ENCODE assay signal across 27 mouse cellular contexts in the genomic region with DNA sequence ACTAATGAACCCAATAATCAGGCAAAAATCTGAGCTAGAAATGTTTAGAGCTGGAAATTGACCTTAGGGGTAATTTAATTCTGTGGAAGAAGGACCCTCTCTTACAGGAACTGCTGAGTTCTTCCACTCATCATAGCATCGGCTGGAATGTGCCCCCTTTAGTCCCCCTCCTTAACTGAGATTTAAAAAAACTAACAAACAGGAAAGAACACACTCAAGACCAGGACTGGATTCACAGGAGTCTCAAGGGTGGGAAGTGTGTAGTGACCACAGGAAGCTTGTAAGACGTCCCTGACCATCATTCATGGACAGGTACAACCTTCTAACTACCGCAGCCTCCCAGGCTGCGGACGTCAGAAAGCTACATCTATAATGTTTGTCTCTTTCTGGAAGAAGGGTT. TPM values are rescaled to one million over a fixed set of nuclear protein-coding genes. Genes with fewer than 3 reads are reported as not detected.
DNase-seq lines count a peak whose midpoint lies in the region; ATAC-seq and TF ChIP-seq lines count a peak whose summit lies in the region.
"Had no signal": no experiment of that assay in that cellular context is flagged by ENCODE, and none has a peak within 500 bp of the region (broad histone marks: within the 10 kb centered on the region; RNA-seq: fewer than 3 reads in every experiment).

No protein-coding gene starts in this region.

- no peak for TF ChIP-seq EP300 in stomach, postnatal 0 days (optimal IDR thresholded peaks at IDR 0.05)

- H3K36me3 ChIP-seq in intestine, embryonic 14.5 days (ENCODE audit: control insufficient read depth, insufficient read depth, low read length), result no peaks in the 10 kb centered on the region
- peaks cover 14% of the 10 kb centered on the region; the same call in 1 of the 2 replicates for H3K36me3 ChIP-seq in intestine, postnatal 0 days (ENCODE audit: control insufficient read depth, insufficient read depth)
- H3K36me3 ChIP-seq in lung, embryonic 14.5 days (ENCODE audit: insufficient read depth), result no peaks in the 10 kb centered on the region
- H3K36me3 ChIP-seq in stomach, embryonic 14.5 days (ENCODE audit: control insufficient read depth, insufficient read depth, low read length), result no peaks in the 10 kb centered on the region
- 0 out of 2 replicates have a peak, but pooled peaks cover 3% of the 10 kb centered on the region for H3K36me3 ChIP-seq in stomach, postnatal 0 days (ENCODE audit: control insufficient read depth, insufficient read depth, low read length)
- H3K36me3 ChIP-seq: forebrain, embryonic 10.5 days; heart, embryonic 10.5 days; heart, embryonic 13.5 days had no signal

- TF ChIP-seq CTCF in intestine, postnatal 0 days (IDR thresholded peaks at IDR 0.05; ENCODE audit: low read depth), result no peak
- no peak for TF ChIP-seq CTCF in lung, embryonic 14.5 days (IDR thresholded peaks at IDR 0.05; ENCODE audit: low read depth)
- no peak for TF ChIP-seq CTCF in stomach, postnatal 0 days (IDR thresholded peaks at IDR 0.05; ENCODE audit: low read depth)

- no peak for DNase-seq in intestine, embryonic 14.5 days (ENCODE audit: low spot score)
- peak; percentile 34 for DNase-seq in lung, embryonic 14.5 days
- no peak for DNase-seq in lung, postnatal 14 days
- no peak for DNase-seq in stomach, postnatal 0 days (ENCODE audit: low spot score)
- DNase-seq: adrenal gland, adult 2 months; adrenal gland, postnatal 14 days; cerebellum, adult 11 months; cerebellum, adult 2 months; cerebellum, adult 9-11 months; cerebellum, postnatal 25 days; embryo, embryonic 11 days; gastrocnemius, postnatal 10 days; gastrocnemius, postnatal 36 days; heart, adult 2 months; heart, postnatal 14 days; heart, postnatal 4 days had no signal

- 34% methylated on average over 5 of the region's 5 CpGs for WGBS in intestine, embryonic 14.5 days
- 46% methylated on average over 5 of the region's 5 CpGs for WGBS in intestine, postnatal 0 days
- WGBS in lung, embryonic 14.5 days, result 41% methylated on average over 5 of the region's 5 CpGs
- 33% methylated on average over 5 of the region's 5 CpGs for whole genome bisulfite sequencing in stomach, embryonic 14.5 days
- WGBS in stomach, postnatal 0 days, result 42% methylated on average over 5 of the region's 5 CpGs

- ATAC-seq in intestine, embryonic 14.5 days (replicated peaks; ENCODE audit: low FRiP score, low TSS enrichment, low read depth), result no peak
- no peak for ATAC-seq in intestine, postnatal 0 days
- ATAC-seq in lung, embryonic 14.5 days (ENCODE audit: insufficient read depth), result no peak
- no peak for ATAC-seq in stomach, embryonic 14.5 days (ENCODE audit: insufficient number of reproducible peaks, insufficient read depth, low FRiP score, low read depth)
- no peak for ATAC-seq in stomach, postnatal 0 days (ENCODE audit: low FRiP score, low TSS enrichment)
- ATAC-seq: CD4-positive, CD25-positive, alpha-beta regulatory T cell, adult 4 months; forebrain, embryonic 13.5 days; forebrain, embryonic 16.5 days; hindbrain, postnatal 0 days had no signal

- H3K9me3 ChIP-seq in intestine, embryonic 14.5 days (ENCODE audit: control insufficient read depth, low read length), result no peaks in the 10 kb centered on the region
- no peaks in the 10 kb centered on the region for H3K9me3 ChIP-seq in intestine, postnatal 0 days (ENCODE audit: control insufficient read depth)
- no peaks in the 10 kb centered on the region for H3K9me3 ChIP-seq in lung, embryonic 14.5 days (ENCODE audit: low read depth, low read length)
- no peaks in the 10 kb centered on the region for H3K9me3 ChIP-seq in stomach, embryonic 14.5 days (ENCODE audit: control insufficient read depth, low read depth, low read length)
- no peaks in the 10 kb centered on the region for H3K9me3 ChIP-seq in stomach, postnatal 0 days (ENCODE audit: control insufficient read depth, low read length)
- H3K9me3 ChIP-seq: embryonic facial prominence, embryonic 12.5 days; forebrain, embryonic 10.5 days; forebrain, embryonic 13.5 days; heart, embryonic 10.5 days; heart, embryonic 13.5 days had no signal

- 0 out of 2 replicates have a peak overlapping the region, but pooled peaks have one; percentile 2 for H3K4me2 ChIP-seq in intestine, embryonic 14.5 days (ENCODE audit: low read length)
- no peak overlapping the region for H3K4me2 ChIP-seq in intestine, postnatal 0 days (replicated peaks; ENCODE audit: low read depth)
- H3K4me2 ChIP-seq in lung, embryonic 14.5 days, result no peak overlapping the region
- 0 out of 2 replicates have a peak overlapping the region, but pooled peaks have one; percentile 4 for H3K4me2 ChIP-seq in stomach, embryonic 14.5 days (replicated peaks; ENCODE audit: low read depth, low read length)
- no peak overlapping the region for H3K4me2 ChIP-seq in stomach, postnatal 0 days (replicated peaks; ENCODE audit: low read depth)
- H3K4me2 ChIP-seq: embryonic facial prominence, embryonic 12.5 days; forebrain, embryonic 13.5 days; heart, embryonic 13.5 days; hindbrain, embryonic 14.5 days had no signal

- H3K9ac ChIP-seq in intestine, embryonic 14.5 days (ENCODE audit: low read length), result no peak overlapping the region
- H3K9ac ChIP-seq in intestine, postnatal 0 days (ENCODE audit: low read depth, low read length), result no peak overlapping the region
- no peak overlapping the region for H3K9ac ChIP-seq in lung, embryonic 14.5 days
- no peak overlapping the region for H3K9ac ChIP-seq in stomach, embryonic 14.5 days (replicated peaks; ENCODE audit: low read depth, low read length)
- H3K9ac ChIP-seq in stomach, postnatal 0 days (ENCODE audit: low read length), result no peak overlapping the region
- H3K9ac ChIP-seq: embryonic facial prominence, embryonic 12.5 days; forebrain, embryonic 13.5 days; heart, embryonic 13.5 days; hindbrain, embryonic 14.5 days had no signal

- H3K27me3 ChIP-seq in intestine, embryonic 14.5 days (replicated peaks; ENCODE audit: control insufficient read depth, insufficient read depth, low read length), result no peaks in the 10 kb centered on the region
- no peaks in the 10 kb centered on the region for H3K27me3 ChIP-seq in intestine, postnatal 0 days (replicated peaks; ENCODE audit: control insufficient read depth, insufficient read depth, low read length)
- H3K27me3 ChIP-seq in lung, embryonic 14.5 days (ENCODE audit: insufficient read depth, low read length), result no peaks in the 10 kb centered on the region
- H3K27me3 ChIP-seq in stomach, embryonic 14.5 days (ENCODE audit: control insufficient read depth, insufficient read depth, low read length), result no peaks in the 10 kb centered on the region
- H3K27me3 ChIP-seq in stomach, postnatal 0 days (ENCODE audit: control insufficient read depth, insufficient read depth, low read length), result no peaks in the 10 kb centered on the region
- H3K27me3 ChIP-seq: embryonic facial prominence, embryonic 12.5 days; forebrain, embryonic 13.5 days had no signal

- H3K27ac ChIP-seq in intestine, embryonic 14.5 days (ENCODE audit: low read depth), result no peak overlapping the region; the same call in 1 of the 2 replicates
- H3K27ac ChIP-seq in intestine, postnatal 0 days (ENCODE audit: low read depth, low read length), result no peak overlapping the region
- H3K27ac ChIP-seq in lung, embryonic 14.5 days (ENCODE audit: low read depth), result no peak overlapping the region
- H3K27ac ChIP-seq in stomach, embryonic 14.5 days (ENCODE audit: low read length), result no peak overlapping the region
- no peak overlapping the region for H3K27ac ChIP-seq in stomach, postnatal 0 days (replicated peaks)
- H3K27ac ChIP-seq: embryonic facial prominence, embryonic 12.5 days; forebrain, embryonic 10.5 days; forebrain, embryonic 13.5 days; heart, adult 2 months; heart, embryonic 10.5 days; heart, embryonic 13.5 days; hindbrain, embryonic 14.5 days; hindbrain, postnatal 0 days had no signal

- H3K4me3 ChIP-seq in intestine, embryonic 14.5 days (ENCODE audit: low read depth, low read length), result no peak overlapping the region
- H3K4me3 ChIP-seq in intestine, postnatal 0 days (ENCODE audit: low read depth, low read length), result no peak overlapping the region
- H3K4me3 ChIP-seq in lung, embryonic 14.5 days (ENCODE audit: low read depth, low read length), result no peak overlapping the region
- H3K4me3 ChIP-seq in stomach, embryonic 14.5 days (ENCODE audit: low read depth, low read length), result no peak overlapping the region
- H3K4me3 ChIP-seq in stomach, postnatal 0 days (ENCODE audit: low read depth, low read length), result no peak overlapping the region
- H3K4me3 ChIP-seq: embryonic facial prominence, embryonic 12.5 days; forebrain, embryonic 10.5 days; forebrain, embryonic 13.5 days; heart, adult 2 months; heart, embryonic 10.5 days; heart, embryonic 13.5 days had no signal

- H3K4me1 ChIP-seq in intestine, embryonic 14.5 days (replicated peaks; ENCODE audit: control insufficient read depth, insufficient read depth, low read length), result peaks cover 13% of the 10 kb centered on the region
- H3K4me1 ChIP-seq in intestine, postnatal 0 days (replicated peaks; ENCODE audit: control insufficient read depth, insufficient read depth, low read length), result no peaks in the 10 kb centered on the region
- no peaks in the 10 kb centered on the region for H3K4me1 ChIP-seq in lung, embryonic 14.5 days (ENCODE audit: insufficient read depth)
- 0 out of 2 replicates have a peak, but pooled peaks cover 8% of the 10 kb centered on the region for H3K4me1 ChIP-seq in stomach, embryonic 14.5 days (ENCODE audit: control insufficient read depth, insufficient read depth, low read length)
- 0 out of 2 replicates have a peak, but pooled peaks cover 2% of the 10 kb centered on the region for H3K4me1 ChIP-seq in stomach, postnatal 0 days (replicated peaks; ENCODE audit: control insufficient read depth, insufficient read depth)

RNA-seq across cellular contexts. Expression of gene Zswim7, which starts 10.3 kb away (rescaled TPM):
- polyA plus RNA-seq in intestine, embryonic 14.5 days (2014; fragmentation: Nextera tagmentation; extraction: Ambion mirVana), result 24.7 and 27.9 TPM in 2 replicates
- 49.5 and 55.0 TPM in 2 replicates for polyA plus RNA-seq in intestine, postnatal 0 days (2015; fragmentation: Nextera tagmentation; extraction: Ambion mirVana)
- 16.4 and 21.1 TPM in 2 replicates for polyA plus RNA-seq in lung, embryonic 14.5 days (2014; fragmentation: Nextera tagmentation; extraction: Ambion mirVana)
- 25.2 and 25.6 TPM in 2 replicates for polyA plus RNA-seq in stomach, embryonic 14.5 days (2014; fragmentation: Nextera tagmentation; extraction: Ambion mirVana)
- polyA plus RNA-seq in stomach, postnatal 0 days (2015; fragmentation: Nextera tagmentation; extraction: Ambion mirVana), result 23.4 and 25.1 TPM in 2 replicates

RNA-seq across cellular contexts. Expression of gene Ttc19, which starts 10.4 kb away (rescaled TPM):
- polyA plus RNA-seq in intestine, embryonic 14.5 days (2014; fragmentation: Nextera tagmentation; extraction: Ambion mirVana), result 15.6 and 17.8 TPM in 2 replicates
- 11.5 and 16.2 TPM in 2 replicates for polyA plus RNA-seq in intestine, postnatal 0 days (2015; fragmentation: Nextera tagmentation; extraction: Ambion mirVana)
- 15.0 and 17.0 TPM in 2 replicates for polyA plus RNA-seq in lung, embryonic 14.5 days (2014; fragmentation: Nextera tagmentation; extraction: Ambion mirVana)
- polyA plus RNA-seq in stomach, embryonic 14.5 days (2014; fragmentation: Nextera tagmentation; extraction: Ambion mirVana), result 20.1 and 20.7 TPM in 2 replicates
- polyA plus RNA-seq in stomach, postnatal 0 days (2015; fragmentation: Nextera tagmentation; extraction: Ambion mirVana), result 12.2 and 12.7 TPM in 2 replicates

RNA-seq across cellular contexts. Expression of gene Adora2b, which starts 22.1 kb away (rescaled TPM):
- 4.3 and 4.4 TPM in 2 replicates for polyA plus RNA-seq in intestine, embryonic 14.5 days (2014; fragmentation: Nextera tagmentation; extraction: Ambion mirVana)
- polyA plus RNA-seq in intestine, postnatal 0 days (2015; fragmentation: Nextera tagmentation; extraction: Ambion mirVana), result 40.4 and 43.6 TPM in 2 replicates
- polyA plus RNA-seq in lung, embryonic 14.5 days (2014; fragmentation: Nextera tagmentation; extraction: Ambion mirVana), result 2.0 and 2.9 TPM in 2 replicates
- polyA plus RNA-seq in stomach, embryonic 14.5 days (2014; fragmentation: Nextera tagmentation; extraction: Ambion mirVana), result 3.6 and 4.5 TPM in 2 replicates
- 4.2 and 4.3 TPM in 2 replicates for polyA plus RNA-seq in stomach, postnatal 0 days (2015; fragmentation: Nextera tagmentation; extraction: Ambion mirVana)
- polyA plus RNA-seq: CD4-positive, CD25-positive, alpha-beta regulatory T cell, adult 4 months had no signal

Comparison
In these comparisons a context has a peak if more than half of its experiments do, and no peak if none do; other contexts are left out.
1. H3K4me2 ChIP-seq: peak in intestine, embryonic 14.5 days (single experiment) and stomach, embryonic 14.5 days (single experiment); none in intestine, postnatal 0 days (single experiment), lung, embryonic 14.5 days (single experiment) and stomach, postnatal 0 days (single experiment).